Mouse (Mus musculus) small intestine, adult 2 months (tissue): Measurements from ENCODE around the gene Tmem220. TPM values are rescaled to one million over a fixed set of nuclear protein-coding genes. Genes with fewer than 3 reads are reported as not detected.

Source experiments
- H3K27ac ChIP-seq: fragments of 200-500 bp; 2 replicates; pipeline ENCODE4 v1.5.1; 2012; ENCODE audit warnings: low read depth, low read length, control low read depth, inconsistent platforms; ENCODE audit not compliant: insufficient read depth
- H3K27me3 ChIP-seq: fragments of 200-500 bp; 2 replicates; pipeline ENCODE4 v1.6.1; 2012; ENCODE audit warnings: mild to moderate bottlenecking, moderate library complexity, low read length, inconsistent platforms; ENCODE audit not compliant: control insufficient read depth, insufficient read depth
- H3K36me3 ChIP-seq: fragments of 200-500 bp; 2 replicates; pipeline ENCODE4 v1.6.1; 2012; ENCODE audit warnings: mild to moderate bottlenecking, low read length, control low read depth, inconsistent platforms; ENCODE audit not compliant: control insufficient read depth, insufficient read depth
- H3K4me1 ChIP-seq: fragments of 200-500 bp; 2 replicates; pipeline ENCODE4 v1.6.1; 2012; ENCODE audit warnings: low read length, inconsistent platforms, mixed read lengths; ENCODE audit not compliant: control insufficient read depth, insufficient read depth, insufficient read length
- H3K4me3 ChIP-seq: fragments of 200-500 bp; 2 replicates; pipeline ENCODE4 v1.5.1; 2012; ENCODE audit warnings: low read depth, mild to moderate bottlenecking, control low read depth, inconsistent platforms, low read length, moderate library complexity
- CTCF ChIP-seq: fragments of 200-500 bp; IDR thresholded peaks from 2 replicates; pipeline ENCODE4 v1.5.1; 2012; ENCODE audit warnings: low read depth, mild to moderate bottlenecking, control low read depth, inconsistent platforms, low read length, moderate library complexity, mixed read lengths; ENCODE audit not compliant: insufficient replicate concordance, insufficient read length; ENCODE audit errors: extremely low read depth
- POLR2A ChIP-seq: fragments of 200-500 bp; IDR thresholded peaks from 2 replicates; pipeline ENCODE4 v1.6.1; 2012; ENCODE audit warnings: low read depth, mild to moderate bottlenecking, control low read depth, inconsistent platforms, low read length, moderate library complexity
- WGBS: fragments of 180-500 bp; shearing (Covaris S2); methylation state at CpG from one replicate; pipeline ENCODE4 v1.1.7; 2018; 5-methylcytosine and 5-hydroxymethylcytosine counted together
- polyA plus RNA-seq: library from polyadenylated mRNA; depleted of rRNA; stranded (reverse); fragments of >200 nt; gene quantifications from 2 replicates; pipeline ENCODE4 v1.2.3, GENCODE M21; 2012

The Tmem220 gene
- polyA plus RNA-seq, 1 experiment = 3.6 TPM

- Histone ChIP-seq H3K4me3 (no peak overlapping the region), H3K27ac (no peak overlapping the region), H3K27me3 (no peaks in the 10 kb centered on the region), H3K4me1 (peaks cover 5% of the 10 kb centered on the region), H3K36me3 (no peaks in the 10 kb centered on the region)
- TF ChIP-seq POLR2A = no peak
- TF ChIP-seq CTCF = no peak
- WGBS = 59% methylated on average over 3 of the region's 3 CpGs
These were observed 52.5 kb downstream of the Tmem220 start for GRCm38 (mm10) chr11:67077435-67077834.

- Histone ChIP-seq H3K4me1 (0 out of 2 replicates have a peak, but pooled peaks cover 1% of the 10 kb centered on the region), H3K27ac (no peak within 1 kb of the TSS), H3K36me3 (no peaks in the 10 kb centered on the region), H3K27me3 (no peaks in the 10 kb centered on the region), H3K4me3 (no peak within 1 kb of the TSS)
- TF ChIP-seq POLR2A (no peak), CTCF (no peak)
- WGBS = 84% methylated on average over 5 of the region's 5 CpGs
These were observed 53.0 kb downstream of the Tmem220 start, which contains the start of gene Myh3 for GRCm38 (mm10) chr11:67078000-67078399. Gene Myh3, plus strand, starts transcription at chr11:67078300.

- no peak for TF ChIP-seq CTCF
- no peak for TF ChIP-seq POLR2A
- no peak overlapping the region for H3K4me3 ChIP-seq
- H3K4me1 ChIP-seq = 0 out of 2 replicates have a peak, but pooled peaks cover 1% of the 10 kb centered on the region
- H3K27me3 ChIP-seq = no peaks in the 10 kb centered on the region
- H3K36me3 ChIP-seq = no peaks in the 10 kb centered on the region
- WGBS = 81% methylated on average over 6 of the region's 6 CpGs
- no peak overlapping the region for H3K27ac ChIP-seq
These were observed 53.9 kb downstream of the Tmem220 start for GRCm38 (mm10) chr11:67078888-67079287.

GRCm38 (mm10) chr11:67079740-67080139 is 54.8 kb downstream of the Tmem220 start:
- H3K4me1 ChIP-seq = 0 out of 2 replicates have a peak, but pooled peaks cover 1% of the 10 kb centered on the region
- TF ChIP-seq CTCF (no peak), POLR2A (no peak)
- H3K36me3 ChIP-seq = no peaks in the 10 kb centered on the region
- no peak overlapping the region for H3K4me3 ChIP-seq
- WGBS = 75% methylated on average over 11 of the region's 11 CpGs
- H3K27me3 ChIP-seq = no peaks in the 10 kb centered on the region
- no peak overlapping the region for H3K27ac ChIP-seq

GRCm38 (mm10) chr11:67080168-67080567 is 55.2 kb downstream of the Tmem220 start:
- Histone ChIP-seq H3K4me3 (no peak overlapping the region), H3K27me3 (no peaks in the 10 kb centered on the region), H3K4me1 (0 out of 2 replicates have a peak, but pooled peaks cover 1% of the 10 kb centered on the region), H3K27ac (no peak overlapping the region), H3K36me3 (no peaks in the 10 kb centered on the region)
- TF ChIP-seq CTCF (peak; percentile 70; the same call in 1 of the 2 replicates), POLR2A (no peak)
- 1% methylated on average over 3 of the region's 3 CpGs for WGBS

GRCm38 (mm10) chr11:67081125-67081649 is 56.2 kb downstream of the Tmem220 start:
- Histone ChIP-seq H3K4me1 (0 out of 2 replicates have a peak, but pooled peaks cover 1% of the 10 kb centered on the region), H3K27me3 (no peaks in the 10 kb centered on the region), H3K4me3 (peak overlapping the region; percentile 15; the same call in 1 of the 2 replicates), H3K36me3 (no peaks in the 10 kb centered on the region), H3K27ac (no peak overlapping the region)
- TF ChIP-seq CTCF = peak; percentile 4; the same call in 1 of the 2 replicates
- no peak for TF ChIP-seq POLR2A
- 6% methylated on average over 11 of the region's 11 CpGs for WGBS

GRCm38 (mm10) chr11:67082188-67082587 is 57.2 kb downstream of the Tmem220 start:
- no peaks in the 10 kb centered on the region for H3K36me3 ChIP-seq
- no peak overlapping the region for H3K4me3 ChIP-seq
- 0 out of 2 replicates have a peak, but pooled peaks cover 1% of the 10 kb centered on the region for H3K4me1 ChIP-seq
- WGBS = 80% methylated on average over 7 of the region's 7 CpGs
- no peaks in the 10 kb centered on the region for H3K27me3 ChIP-seq
- H3K27ac ChIP-seq = no peak overlapping the region
- TF ChIP-seq CTCF = no peak
- TF ChIP-seq POLR2A = no peak
